Mouse (Mus musculus) CH12.LX (cell line): ENCODE measurements at regions not wholly inside any gene's neighbourhood (a gene's known extent, or its start where the extent isn't known, plus 50 kb on each side); places are given as distances from the start of the nearest gene placed in this dataset.

Source experiments
- CTCF ChIP-seq, 2 experiments: IDR thresholded peaks in 1 of 2; conservative IDR thresholded peaks in 1 of 2; 2 replicates each; pipeline ENCODE4 v1.5.1; 2011 to 2012; ENCODE audit warnings: low read depth in 2 of 2, low read length in 2 of 2, improper control_type of control experiment in 1 of 2, inconsistent platforms in 1 of 2, mild to moderate bottlenecking in 1 of 2, moderate library complexity in 1 of 2
- NELFE ChIP-seq: IDR thresholded peaks from 2 replicates; pipeline ENCODE4 v1.6.1; 2011; ENCODE audit warnings: low read depth, low read length, improper control_type of control experiment
- NRF1 ChIP-seq: IDR thresholded peaks from 2 replicates; pipeline ENCODE4 v1.6.1; 2014; ENCODE audit warnings: low read depth, mild to moderate bottlenecking, inconsistent platforms, low read length, improper control_type of control experiment, moderate library complexity
- POLR2A ChIP-seq: IDR thresholded peaks from 2 replicates; pipeline ENCODE4 v1.6.1; 2011; ENCODE audit warnings: low read depth, mild to moderate bottlenecking, improper control_type of control experiment, low read length
- USF1 ChIP-seq: IDR thresholded peaks from 2 replicates; pipeline ENCODE4 v1.6.1; 2014; ENCODE audit warnings: low read depth, mild to moderate bottlenecking, inconsistent platforms, low read length, improper control_type of control experiment

GRCm38 (mm10) chr16:95838886-95839430 lies 137.1 kb downstream of the Ets2 start:
- TF ChIP-seq POLR2A = no peak
- no peak for TF ChIP-seq CTCF (conservative IDR thresholded peaks at IDR 0.05 in 1 of 2, IDR thresholded peaks at IDR 0.05 in 1 of 2; ENCODE audit: low read depth in 2 of 2, low read length in 2 of 2)
- TF ChIP-seq NELFE = no peak
- TF ChIP-seq USF1 = no peak
- TF ChIP-seq NRF1 = no peak
